Mouse (Mus musculus) forebrain, embryonic 10.5 days (tissue): Measurements from ENCODE around the gene Ank. TPM values are rescaled to one million over a fixed set of nuclear protein-coding genes. Genes with fewer than 3 reads are reported as not detected.

Source experiments
- DNase-seq: peaks from one replicate; pipeline ENCODE4 v3.0.0-alpha.2; 2017; ENCODE audit warnings: low spot score; ENCODE audit errors: extremely low spot score
- H3K27ac ChIP-seq: fragments of 300-500 bp; sonication (generic); 2 replicates; pipeline ENCODE4 v1.5.1; 2016; ENCODE audit warnings: mild to moderate bottlenecking
- H3K27me3 ChIP-seq: fragments of 300-500 bp; sonication (generic); 2 replicates; pipeline ENCODE4 v1.6.1; 2016; ENCODE audit warnings: mild to moderate bottlenecking; ENCODE audit not compliant: poor library complexity, severe bottlenecking
- H3K36me3 ChIP-seq: fragments of 300-500 bp; sonication (generic); replicated peaks from 2 replicates; pipeline ENCODE4 v1.6.1; 2016; ENCODE audit warnings: mild to moderate bottlenecking, moderate library complexity
- H3K4me1 ChIP-seq: fragments of 300-500 bp; sonication (generic); 2 replicates; pipeline ENCODE4 v1.6.1; 2016
- H3K4me3 ChIP-seq: fragments of 300-500 bp; sonication (generic); 2 replicates; pipeline ENCODE4 v1.5.1; 2016; ENCODE audit warnings: mild to moderate bottlenecking, moderate library complexity
- H3K9me3 ChIP-seq: fragments of 300-500 bp; sonication (generic); 2 replicates; pipeline ENCODE4 v1.6.1; 2016; ENCODE audit warnings: mild to moderate bottlenecking, moderate library complexity
- WGBS: fragments of 180-500 bp; shearing (Covaris S2); methylation state at CpG from one replicate; pipeline ENCODE4 v1.1.7; 2016; 5-methylcytosine and 5-hydroxymethylcytosine counted together
- polyA plus RNA-seq: library from polyadenylated mRNA; unstranded; fragments of >200 nt; fragmentation: Nextera tagmentation; extraction: Ambion mirVana; gene quantifications from 2 replicates; pipeline ENCODE4 v1.2.1, GENCODE M21; 2016

Gene Ank
- polyA plus RNA-seq, 1 experiment from 2014 or later: 5.5 TPM

GRCm38 (mm10) chr15:27613255-27613654, 146.8 kb downstream of the Ank start:
- H3K36me3 ChIP-seq: peaks cover 76% of the 10 kb centered on the region
- H3K9me3 ChIP-seq: no peaks in the 10 kb centered on the region
- no peaks in the 10 kb centered on the region for H3K4me1 ChIP-seq
- H3K27me3 ChIP-seq: no peaks in the 10 kb centered on the region
- no peak for DNase-seq
- H3K27ac ChIP-seq: no peak overlapping the region
- no peak overlapping the region for H3K4me3 ChIP-seq
- 92% methylated on average over 4 of the region's 4 CpGs for WGBS

- WGBS: 86% methylated on average over 4 of the region's 4 CpGs
- Histone ChIP-seq H3K9me3 (no peaks in the 10 kb centered on the region), H3K4me3 (no peak overlapping the region), H3K36me3 (peaks cover 78% of the 10 kb centered on the region), H3K4me1 (no peaks in the 10 kb centered on the region), H3K27me3 (no peaks in the 10 kb centered on the region), H3K27ac (no peak overlapping the region)
- DNase-seq: no peak
Observed at GRCm38 (mm10) chr15:27616159-27616558, 149.7 kb downstream of the Ank start.

GRCm38 (mm10) chr15:27617227-27617626, 150.8 kb downstream of the Ank start:
- H3K4me1 ChIP-seq: no peaks in the 10 kb centered on the region
- no peak for DNase-seq
- 93% methylated on average over 3 of the region's 3 CpGs for WGBS
- no peaks in the 10 kb centered on the region for H3K9me3 ChIP-seq
- peaks cover 75% of the 10 kb centered on the region for H3K36me3 ChIP-seq
- no peak overlapping the region for H3K27ac ChIP-seq
- no peaks in the 10 kb centered on the region for H3K27me3 ChIP-seq
- no peak overlapping the region for H3K4me3 ChIP-seq

- Histone ChIP-seq H3K27ac (no peak overlapping the region), H3K27me3 (no peaks in the 10 kb centered on the region), H3K4me1 (no peaks in the 10 kb centered on the region), H3K36me3 (peaks cover 91% of the 10 kb centered on the region), H3K4me3 (no peak overlapping the region), H3K9me3 (no peaks in the 10 kb centered on the region)
- 87% methylated on average over 6 of the region's 6 CpGs for WGBS
- DNase-seq: no peak
Observed at GRCm38 (mm10) chr15:27618778-27619533, 152.5 kb downstream of the Ank start.

GRCm38 (mm10) chr15:27619683-27620082, 153.2 kb downstream of the Ank start:
- peaks cover 89% of the 10 kb centered on the region for H3K36me3 ChIP-seq
- H3K4me3 ChIP-seq: no peak overlapping the region
- no peaks in the 10 kb centered on the region for H3K4me1 ChIP-seq
- WGBS: 87% methylated on average over 3 of the region's 3 CpGs
- DNase-seq: no peak
- no peaks in the 10 kb centered on the region for H3K27me3 ChIP-seq
- H3K27ac ChIP-seq: no peak overlapping the region
- no peaks in the 10 kb centered on the region for H3K9me3 ChIP-seq

- Histone ChIP-seq H3K4me3 (no peak overlapping the region), H3K36me3 (peaks cover 89% of the 10 kb centered on the region), H3K4me1 (no peaks in the 10 kb centered on the region), H3K9me3 (no peaks in the 10 kb centered on the region), H3K27me3 (no peaks in the 10 kb centered on the region), H3K27ac (no peak overlapping the region)
- no peak for DNase-seq
- 91% methylated on average over 6 of the region's 6 CpGs for WGBS
Observed at GRCm38 (mm10) chr15:27620475-27621185, 154.2 kb downstream of the Ank start.

- Histone ChIP-seq H3K36me3 (peaks cover 87% of the 10 kb centered on the region), H3K9me3 (no peaks in the 10 kb centered on the region), H3K27me3 (no peaks in the 10 kb centered on the region), H3K4me3 (no peak overlapping the region), H3K4me1 (peaks cover 5% of the 10 kb centered on the region; the same call in 1 of the 2 replicates), H3K27ac (no peak overlapping the region)
- no peak for DNase-seq
- WGBS: 94% methylated on average over 6 of the region's 6 CpGs
Observed at GRCm38 (mm10) chr15:27623286-27623685, 156.8 kb downstream of the Ank start.

GRCm38 (mm10) chr15:27625014-27625889, 158.8 kb downstream of the Ank start:
- DNase-seq: no peak
- no peak overlapping the region for H3K4me3 ChIP-seq
- WGBS: 92% methylated on average over 13 of the region's 13 CpGs
- H3K36me3 ChIP-seq: peaks cover 70% of the 10 kb centered on the region
- no peaks in the 10 kb centered on the region for H3K27me3 ChIP-seq
- H3K4me1 ChIP-seq: peaks cover 23% of the 10 kb centered on the region
- no peaks in the 10 kb centered on the region for H3K9me3 ChIP-seq
- H3K27ac ChIP-seq: no peak overlapping the region

- no peak overlapping the region for H3K27ac ChIP-seq
- no peak for DNase-seq
- H3K4me3 ChIP-seq: no peak overlapping the region
- no peaks in the 10 kb centered on the region for H3K27me3 ChIP-seq
- peaks cover 64% of the 10 kb centered on the region for H3K36me3 ChIP-seq
- H3K4me1 ChIP-seq: peaks cover 24% of the 10 kb centered on the region
- H3K9me3 ChIP-seq: no peaks in the 10 kb centered on the region
- 89% methylated on average over 10 of the region's 10 CpGs for WGBS
Observed at GRCm38 (mm10) chr15:27625890-27626255, 159.4 kb downstream of the Ank start.

- H3K9me3 ChIP-seq: no peaks in the 10 kb centered on the region
- WGBS: 93% methylated on average over 1 of the region's 1 CpGs
- H3K4me3 ChIP-seq: no peak overlapping the region
- no peak overlapping the region for H3K27ac ChIP-seq
- peaks cover 60% of the 10 kb centered on the region for H3K36me3 ChIP-seq
- H3K27me3 ChIP-seq: no peaks in the 10 kb centered on the region
- DNase-seq: no peak
- H3K4me1 ChIP-seq: peaks cover 28% of the 10 kb centered on the region
Observed at GRCm38 (mm10) chr15:27626314-27626713, 159.8 kb downstream of the Ank start.

- Histone ChIP-seq H3K27ac (no peak overlapping the region), H3K4me1 (peaks cover 29% of the 10 kb centered on the region), H3K9me3 (no peaks in the 10 kb centered on the region), H3K4me3 (no peak overlapping the region), H3K27me3 (no peaks in the 10 kb centered on the region), H3K36me3 (peaks cover 48% of the 10 kb centered on the region)
- WGBS: 92% methylated on average over 9 of the region's 9 CpGs
- DNase-seq: no peak
Observed at GRCm38 (mm10) chr15:27627794-27628193, 161.3 kb downstream of the Ank start.

GRCm38 (mm10) chr15:27629046-27629445, 162.6 kb downstream of the Ank start:
- Histone ChIP-seq H3K4me1 (peaks cover 29% of the 10 kb centered on the region), H3K4me3 (peak overlapping the region; percentile 82), H3K36me3 (peaks cover 36% of the 10 kb centered on the region), H3K27ac (0 out of 2 replicates have a peak overlapping the region, but pooled peaks have one; percentile 22), H3K9me3 (no peaks in the 10 kb centered on the region), H3K27me3 (no peaks in the 10 kb centered on the region)
- no peak for DNase-seq
- 80% methylated on average over 4 of the region's 4 CpGs for WGBS
